Mouse (Mus musculus) liver, embryonic 16.5 days (tissue): ENCODE data around the gene Tff1. TPM values are rescaled to one million over a fixed set of nuclear protein-coding genes. Genes with fewer than 3 reads are reported as not detected.

Source experiments
- ATAC-seq: fragments of 200-750 bp; cut with Nextera tagmentation; 2 replicates; pipeline ENCODE4 v1.8.0; 2017; ENCODE audit warnings: low read depth, mild to moderate bottlenecking, moderate number of reproducible peaks, moderate library complexity
- H3K27ac ChIP-seq: fragments of 300-500 bp; sonication (generic); 2 replicates; pipeline ENCODE4 v1.5.1; 2014; ENCODE audit warnings: mild to moderate bottlenecking, low read length
- H3K27me3 ChIP-seq: fragments of 300-500 bp; sonication (generic); 2 replicates; pipeline ENCODE4 v1.6.1; 2014; ENCODE audit warnings: low read depth, low read length, mixed read lengths; ENCODE audit not compliant: control insufficient read depth, insufficient read depth
- H3K36me3 ChIP-seq: fragments of 300-500 bp; sonication (generic); 2 replicates; pipeline ENCODE4 v1.6.1; 2014; ENCODE audit warnings: mild to moderate bottlenecking; ENCODE audit not compliant: control insufficient read depth, insufficient read depth
- H3K4me1 ChIP-seq: fragments of 300-500 bp; sonication (generic); 2 replicates; pipeline ENCODE4 v1.6.1; 2014; ENCODE audit warnings: low read depth, low read length, mixed read lengths; ENCODE audit not compliant: control insufficient read depth
- H3K4me2 ChIP-seq: fragments of 300-500 bp; sonication (generic); 2 replicates; pipeline ENCODE4 v1.6.1; 2014; ENCODE audit warnings: low read depth, low read length, mixed read lengths
- H3K4me3 ChIP-seq: fragments of 300-500 bp; sonication (generic); 2 replicates; pipeline ENCODE4 v1.5.1; 2014; ENCODE audit warnings: low read depth, mild to moderate bottlenecking, low read length
- H3K9ac ChIP-seq: fragments of 300-500 bp; sonication (generic); 2 replicates; pipeline ENCODE4 v1.6.1; 2014; ENCODE audit warnings: low read depth, low read length
- H3K9me3 ChIP-seq: fragments of 300-500 bp; sonication (generic); replicated peaks from 2 replicates; pipeline ENCODE4 v1.6.1; 2016; ENCODE audit warnings: low read length; ENCODE audit not compliant: control insufficient read depth
- WGBS: fragments of 180-500 bp; shearing (Covaris S2); extraction: QIAGEN DNeasy Blood & Tissue Kit; methylation state at CpG from one replicate; pipeline ENCODE4 v1.1.7; 2014; ENCODE audit not compliant: insufficient replicate concordance; 5-methylcytosine and 5-hydroxymethylcytosine counted together
- polyA plus RNA-seq: library from polyadenylated mRNA; unstranded; fragments of >200 nt; fragmentation: Nextera tagmentation; extraction: Ambion mirVana; gene quantifications from 2 replicates; pipeline ENCODE4 v1.2.1, GENCODE M21; 2015

Gene Tff1
- polyA plus RNA-seq, 1 experiment from 2014 or later: 0.50 TPM

GRCm38 (mm10) chr17:31163821-31164220 lies 1.3 kb downstream of the Tff1 start:
- no peaks in the 10 kb centered on the region for H3K9me3 ChIP-seq
- H3K4me1 ChIP-seq: no peaks in the 10 kb centered on the region
- H3K4me2 ChIP-seq: no peak overlapping the region
- no peak for ATAC-seq
- 60% methylated on average over 2 of the region's 2 CpGs for WGBS
- no peaks in the 10 kb centered on the region for H3K27me3 ChIP-seq
- H3K27ac ChIP-seq: no peak overlapping the region
- H3K9ac ChIP-seq: no peak overlapping the region
- no peaks in the 10 kb centered on the region for H3K36me3 ChIP-seq
- H3K4me3 ChIP-seq: no peak overlapping the region

- no peaks in the 10 kb centered on the region for H3K27me3 ChIP-seq
- no peak overlapping the region for H3K4me2 ChIP-seq
- no peak for ATAC-seq
- no peak overlapping the region for H3K9ac ChIP-seq
- no peaks in the 10 kb centered on the region for H3K9me3 ChIP-seq
- no peak overlapping the region for H3K4me3 ChIP-seq
- no peak overlapping the region for H3K27ac ChIP-seq
- whole genome bisulfite sequencing: 50% methylated on average over 12 of the region's 12 CpGs
- H3K4me1 ChIP-seq: no peaks in the 10 kb centered on the region
- H3K36me3 ChIP-seq: no peaks in the 10 kb centered on the region
These were observed 2.5 kb downstream of the Tff1 start for GRCm38 (mm10) chr17:31162607-31163006.

- no peak overlapping the region for H3K4me2 ChIP-seq
- no peak overlapping the region for H3K27ac ChIP-seq
- H3K4me3 ChIP-seq: no peak overlapping the region
- WGBS: 70% methylated on average over 4 of the region's 4 CpGs
- no peaks in the 10 kb centered on the region for H3K9me3 ChIP-seq
- H3K27me3 ChIP-seq: no peaks in the 10 kb centered on the region
- H3K4me1 ChIP-seq: no peaks in the 10 kb centered on the region
- H3K36me3 ChIP-seq: no peaks in the 10 kb centered on the region
- no peak overlapping the region for H3K9ac ChIP-seq
- ATAC-seq: no peak
These were observed 4.8 kb downstream of the Tff1 start for GRCm38 (mm10) chr17:31160291-31160690.

- H3K36me3 ChIP-seq: no peaks in the 10 kb centered on the region
- no peaks in the 10 kb centered on the region; the same call in 1 of the 2 replicates for H3K4me1 ChIP-seq
- H3K9me3 ChIP-seq: no peaks in the 10 kb centered on the region
- WGBS: 79% methylated on average over 6 of the region's 6 CpGs
- H3K4me3 ChIP-seq: no peak overlapping the region
- no peak overlapping the region for H3K4me2 ChIP-seq
- no peak overlapping the region for H3K27ac ChIP-seq
- H3K9ac ChIP-seq: no peak overlapping the region
- no peaks in the 10 kb centered on the region for H3K27me3 ChIP-seq
- ATAC-seq: no peak
These were observed 7.2 kb downstream of the Tff1 start for GRCm38 (mm10) chr17:31157921-31158320.

GRCm38 (mm10) chr17:31153785-31154184 lies 11.3 kb downstream of the Tff1 start:
- 6% methylated on average over 8 of the region's 8 CpGs for WGBS
- no peak overlapping the region for H3K4me2 ChIP-seq

GRCm38 (mm10) chr17:31152966-31153499 lies 12.0 kb downstream of the Tff1 start:
- no peaks in the 10 kb centered on the region for H3K27me3 ChIP-seq
- no peak overlapping the region for H3K9ac ChIP-seq
- peak overlapping the region; percentile 26 for H3K4me2 ChIP-seq
- H3K4me1 ChIP-seq: no peaks in the 10 kb centered on the region; the same call in 1 of the 2 replicates
- ATAC-seq: peak; percentile 44
- no peaks in the 10 kb centered on the region for H3K9me3 ChIP-seq
- no peaks in the 10 kb centered on the region for H3K36me3 ChIP-seq
- H3K27ac ChIP-seq: 0 out of 2 replicates have a peak overlapping the region, but pooled peaks have one; percentile 47
- no peak overlapping the region for H3K4me3 ChIP-seq
- WGBS: 38% methylated on average over 9 of the region's 9 CpGs

More at GRCm38 (mm10) chr17:31153785-31154184, 11.3 kb downstream of the Tff1 start:
- no peak overlapping the region for H3K27ac ChIP-seq
- no peaks in the 10 kb centered on the region; the same call in 1 of the 2 replicates for H3K4me1 ChIP-seq
- H3K27me3 ChIP-seq: no peaks in the 10 kb centered on the region
- no peak for ATAC-seq
- no peak overlapping the region for H3K4me3 ChIP-seq
- H3K36me3 ChIP-seq: no peaks in the 10 kb centered on the region
- no peaks in the 10 kb centered on the region for H3K9me3 ChIP-seq
- no peak overlapping the region for H3K9ac ChIP-seq

- H3K27me3 ChIP-seq: no peaks in the 10 kb centered on the region
- H3K4me1 ChIP-seq: no peaks in the 10 kb centered on the region; the same call in 1 of the 2 replicates
- H3K9ac ChIP-seq: no peak overlapping the region
- no peaks in the 10 kb centered on the region for H3K36me3 ChIP-seq
- H3K4me2 ChIP-seq: peak overlapping the region; percentile 26
- H3K9me3 ChIP-seq: no peaks in the 10 kb centered on the region
- peak overlapping the region; percentile 47; the same call in 1 of the 2 replicates for H3K27ac ChIP-seq
- no peak overlapping the region for H3K4me3 ChIP-seq
- ATAC-seq: peak; percentile 91
- 48% methylated on average over 5 of the region's 5 CpGs for WGBS
These were observed 12.6 kb downstream of the Tff1 start for GRCm38 (mm10) chr17:31152512-31152911.

GRCm38 (mm10) chr17:31145998-31146397 lies 19.1 kb downstream of the Tff1 start:
- no peak overlapping the region for H3K9ac ChIP-seq
- H3K4me1 ChIP-seq: no peaks in the 10 kb centered on the region
- H3K27ac ChIP-seq: no peak overlapping the region
- 36% methylated on average over 9 of the region's 9 CpGs for WGBS
- no peaks in the 10 kb centered on the region for H3K9me3 ChIP-seq
- no peaks in the 10 kb centered on the region for H3K27me3 ChIP-seq
- H3K4me2 ChIP-seq: no peak overlapping the region
- H3K4me3 ChIP-seq: no peak overlapping the region
- no peak for ATAC-seq
- H3K36me3 ChIP-seq: no peaks in the 10 kb centered on the region

- H3K4me1 ChIP-seq: no peaks in the 10 kb centered on the region
- H3K9ac ChIP-seq: no peak within 1 kb of the TSS
- H3K27me3 ChIP-seq: no peaks in the 10 kb centered on the region
- no peak within 1 kb of the TSS for H3K27ac ChIP-seq
- no peak within 1 kb of the TSS for H3K4me2 ChIP-seq
- WGBS: 52% methylated on average over 15 of the region's 15 CpGs
- ATAC-seq: no peak
- no peaks in the 10 kb centered on the region for H3K36me3 ChIP-seq
- H3K4me3 ChIP-seq: no peak within 1 kb of the TSS
- no peaks in the 10 kb centered on the region for H3K9me3 ChIP-seq
These were observed 20.7 kb downstream of the Tff1 start, which contains the start of gene Tff2 for GRCm38 (mm10) chr17:31144040-31145037. Gene Tff2 (minus strand): TSS chr17:31144282.
